Mouse (Mus musculus): ENCODE results near the gene Lrrc56. TPM values are rescaled to one million over a fixed set of nuclear protein-coding genes. Genes with fewer than 3 reads are reported as not detected.

Lrrc56 gene
- polyA plus RNA-seq, 1 experiment from 2014 or later: 10.8 TPM

DNA sequence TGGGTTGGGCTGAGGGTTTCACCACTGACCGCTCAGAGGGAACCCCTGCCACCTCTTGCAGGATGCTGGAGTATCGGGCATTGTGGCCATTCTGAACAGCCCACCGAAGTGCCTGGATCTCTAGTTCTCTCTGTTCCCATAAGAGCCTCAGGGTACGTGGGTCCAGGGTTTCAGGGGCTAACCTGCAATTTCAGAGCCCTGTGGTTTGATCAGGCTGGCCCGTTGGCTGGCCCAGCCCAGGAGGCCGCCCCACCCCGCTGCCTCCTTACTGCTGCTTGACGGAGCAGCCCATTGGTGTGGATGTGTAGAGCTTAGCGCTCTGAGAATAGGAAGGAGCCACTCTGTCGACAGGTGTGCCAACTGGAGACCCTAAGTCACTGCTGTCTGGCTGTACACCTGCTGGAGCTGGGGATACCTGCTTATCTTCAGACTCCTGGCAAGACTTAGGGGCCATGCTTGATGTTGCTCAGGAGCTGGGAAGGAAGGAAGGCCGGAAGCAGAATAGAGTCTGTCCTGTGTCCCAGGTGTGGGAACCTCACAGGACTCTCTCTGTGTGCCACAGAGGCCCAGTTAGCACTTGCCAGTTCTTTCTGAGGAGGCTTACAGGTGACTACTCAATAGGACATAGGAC, 19.8 kb downstream of the Lrrc56 start, which contains the start of gene Lmntd2:
Gene Lmntd2 (minus strand): TSS at position 476 of the 631 bp plus-strand sequence.
- H3K9me3 ChIP-seq (replicated peaks; ENCODE audit: low read length): no peaks in the 10 kb centered on the region
- peak within 1 kb of the TSS; percentile 93 for H3K4me2 ChIP-seq (ENCODE audit: low read length)
- DNase-seq (ENCODE audit: low spot score) (no peak), ATAC-seq (replicated peaks; ENCODE audit: low FRiP score, low read depth) (no peak)
- H3K4me3 ChIP-seq (replicated peaks; ENCODE audit: low read depth, low read length): peak within 1 kb of the TSS; percentile 62; the same call in 1 of the 2 replicates
- WGBS: 93% methylated on average over 11 of the region's 11 CpGs
- H3K9ac ChIP-seq (ENCODE audit: low read depth, low read length): peak within 1 kb of the TSS; percentile 46; the same call in 1 of the 2 replicates
- peaks cover 23% of the 10 kb centered on the region; the same call in 1 of the 2 replicates for H3K4me1 ChIP-seq (replicated peaks; ENCODE audit: insufficient read depth, low read length)
- TF ChIP-seq CTCF (IDR thresholded peaks at IDR 0.05; ENCODE audit: low read depth): no peak
- peak within 1 kb of the TSS; percentile 87 for H3K27ac ChIP-seq
- H3K36me3 ChIP-seq (ENCODE audit: insufficient read depth, low read length): no peaks in the 10 kb centered on the region
- H3K27me3 ChIP-seq (ENCODE audit: insufficient read depth, low read length): no peaks in the 10 kb centered on the region

- Histone ChIP-seq H3K9me3 (replicated peaks; ENCODE audit: low read length) (no peaks in the 10 kb centered on the region), H3K36me3 (ENCODE audit: insufficient read depth, low read length) (no peaks in the 10 kb centered on the region), H3K4me3 (replicated peaks; ENCODE audit: low read depth, low read length) (no peak overlapping the region), H3K27me3 (ENCODE audit: insufficient read depth, low read length) (no peaks in the 10 kb centered on the region), H3K4me1 (replicated peaks; ENCODE audit: insufficient read depth, low read length) (peaks cover 24% of the 10 kb centered on the region; the same call in 1 of the 2 replicates), H3K27ac (peak overlapping the region; percentile 87), H3K9ac (ENCODE audit: low read depth, low read length) (no peak overlapping the region), H3K4me2 (ENCODE audit: low read length) (no peak overlapping the region)
- 84% methylated on average over 3 of the region's 3 CpGs for WGBS
- DNase-seq (ENCODE audit: low spot score) (no peak), ATAC-seq (replicated peaks; ENCODE audit: low FRiP score, low read depth) (no peak)
- no peak for TF ChIP-seq CTCF (IDR thresholded peaks at IDR 0.05; ENCODE audit: low read depth)
Observed at GRCm38 (mm10) chr7:141214310-141214709, 20.4 kb downstream of the Lrrc56 start.

DNA sequence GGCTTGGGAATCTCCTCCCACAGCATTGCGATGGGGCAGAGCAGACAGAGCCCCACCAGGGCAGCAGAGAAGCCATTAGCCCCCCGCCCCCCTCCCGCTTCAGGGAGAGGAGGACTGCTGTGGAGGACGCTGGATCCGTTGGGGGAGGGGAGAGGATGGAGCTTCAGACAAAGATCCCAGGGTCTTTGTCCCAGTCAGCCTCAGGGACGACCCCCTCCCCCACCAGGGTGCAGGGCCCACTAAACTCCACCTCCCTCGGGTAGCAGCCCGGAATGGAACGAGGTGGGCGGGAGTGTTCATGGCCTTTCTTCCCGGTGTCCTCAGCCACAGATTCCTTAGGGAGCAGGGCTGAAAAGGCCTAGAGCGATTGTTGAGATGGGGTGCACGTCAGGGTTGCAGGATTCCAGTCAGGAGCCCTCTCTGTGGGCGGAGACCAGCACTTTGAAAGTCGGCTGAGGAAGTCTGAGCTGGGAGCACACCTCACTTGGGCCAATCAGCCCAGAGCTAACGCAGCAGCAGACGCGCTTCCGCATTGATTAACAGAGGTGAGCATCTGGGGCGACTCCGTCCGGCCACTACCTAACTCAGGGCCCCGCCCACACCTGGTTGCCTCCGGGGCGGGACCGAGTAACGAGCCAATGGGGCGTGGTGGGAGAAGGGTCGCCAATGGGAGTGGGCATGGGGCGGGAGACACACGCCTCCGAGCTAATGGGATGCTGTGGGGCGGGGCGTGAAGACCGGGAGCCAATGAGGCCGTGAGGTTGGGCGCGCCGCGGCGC, 21.3 kb downstream of the Lrrc56 start, which contains the start of gene Rassf7:
Gene Rassf7 (plus strand): TSS at position 760 of the 779 bp plus-strand sequence.
- H3K27ac ChIP-seq: peak within 1 kb of the TSS; percentile 97
- H3K27me3 ChIP-seq (ENCODE audit: insufficient read depth, low read length): no peaks in the 10 kb centered on the region
- DNase-seq (ENCODE audit: low spot score) (peak; percentile 98), ATAC-seq (replicated peaks; ENCODE audit: low FRiP score, low read depth) (peak; percentile 90)
- peak within 1 kb of the TSS; percentile 67 for H3K9ac ChIP-seq (ENCODE audit: low read depth, low read length)
- no peak for TF ChIP-seq CTCF (IDR thresholded peaks at IDR 0.05; ENCODE audit: low read depth)
- H3K4me2 ChIP-seq (ENCODE audit: low read length): peak within 1 kb of the TSS; percentile 93
- no peaks in the 10 kb centered on the region for H3K9me3 ChIP-seq (replicated peaks; ENCODE audit: low read length)
- no peaks in the 10 kb centered on the region for H3K36me3 ChIP-seq (ENCODE audit: insufficient read depth, low read length)
- WGBS: 1% methylated on average over 41 of the region's 41 CpGs
- H3K4me3 ChIP-seq (replicated peaks; ENCODE audit: low read depth, low read length): peak within 1 kb of the TSS; percentile 62
- H3K4me1 ChIP-seq (replicated peaks; ENCODE audit: insufficient read depth, low read length): peaks cover 29% of the 10 kb centered on the region; the same call in 1 of the 2 replicates

DNA sequence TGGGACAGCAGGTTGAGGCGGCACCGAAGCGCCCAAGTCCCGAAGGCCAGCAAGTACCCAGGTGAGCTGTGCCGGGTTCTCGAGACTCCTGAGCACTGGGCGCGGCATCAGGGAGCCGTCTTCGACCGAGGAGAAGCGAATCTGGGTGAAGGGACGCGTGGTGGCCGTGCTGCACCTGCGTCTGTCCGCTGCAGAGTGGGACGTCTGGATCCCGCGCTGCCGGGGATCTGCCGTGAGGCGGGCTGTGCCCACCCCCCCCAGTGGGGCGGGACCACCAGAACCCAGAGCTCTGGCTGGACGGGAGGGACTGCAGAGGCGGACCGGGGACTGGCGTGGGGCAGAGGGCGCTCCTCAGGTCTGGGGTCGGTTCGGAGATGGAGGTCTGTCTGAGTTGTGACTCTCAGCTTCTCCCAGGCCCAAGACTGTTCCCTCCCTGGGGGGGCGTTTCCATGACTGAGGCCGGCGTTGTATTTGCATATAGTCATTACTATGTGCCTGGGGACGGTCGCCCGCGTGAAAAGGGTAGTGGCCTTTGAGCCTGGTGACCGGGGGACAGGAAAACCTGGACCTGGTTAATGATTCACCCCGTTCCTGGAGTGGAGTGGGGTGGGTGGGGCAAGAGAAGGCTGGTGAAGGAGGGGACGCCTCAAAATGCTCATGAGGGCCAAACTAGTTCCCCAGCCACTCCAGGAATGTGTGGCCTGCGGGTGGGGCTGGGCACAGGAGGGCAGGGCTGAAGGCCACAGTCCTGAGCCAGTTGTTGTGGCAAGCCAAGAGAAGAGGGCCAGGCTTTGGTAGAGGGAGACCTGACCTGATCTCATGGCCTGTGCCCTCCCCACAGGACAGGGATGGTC, 22.1 kb downstream of the Lrrc56 start:
- H3K4me2 ChIP-seq (ENCODE audit: low read length): peak overlapping the region; percentile 93
- peak overlapping the region; percentile 67 for H3K9ac ChIP-seq (ENCODE audit: low read depth, low read length)
- H3K4me1 ChIP-seq (replicated peaks; ENCODE audit: insufficient read depth, low read length): peaks cover 38% of the 10 kb centered on the region; the same call in 1 of the 2 replicates
- H3K27ac ChIP-seq: peak overlapping the region; percentile 97
- peak; percentile 76 for DNase-seq (ENCODE audit: low spot score)
- WGBS: 1% methylated on average over 42 of the region's 42 CpGs
- H3K9me3 ChIP-seq (replicated peaks; ENCODE audit: low read length): no peaks in the 10 kb centered on the region
- no peaks in the 10 kb centered on the region for H3K36me3 ChIP-seq (ENCODE audit: insufficient read depth, low read length)
- H3K27me3 ChIP-seq (ENCODE audit: insufficient read depth, low read length): no peaks in the 10 kb centered on the region
- no peak for TF ChIP-seq CTCF (IDR thresholded peaks at IDR 0.05; ENCODE audit: low read depth)
- H3K4me3 ChIP-seq (replicated peaks; ENCODE audit: low read depth, low read length): peak overlapping the region; percentile 62
- peak; percentile 71 for ATAC-seq (replicated peaks; ENCODE audit: low FRiP score, low read depth)

- WGBS: 83% methylated on average over 11 of the region's 11 CpGs
- Histone ChIP-seq H3K9ac (ENCODE audit: low read depth, low read length) (peak overlapping the region; percentile 67; the same call in 1 of the 2 replicates), H3K4me2 (ENCODE audit: low read length) (peak overlapping the region; percentile 93), H3K27ac (peak overlapping the region; percentile 97), H3K27me3 (ENCODE audit: insufficient read depth, low read length) (no peaks in the 10 kb centered on the region), H3K4me1 (replicated peaks; ENCODE audit: insufficient read depth, low read length) (peaks cover 41% of the 10 kb centered on the region; the same call in 1 of the 2 replicates), H3K36me3 (ENCODE audit: insufficient read depth, low read length) (no peaks in the 10 kb centered on the region), H3K9me3 (replicated peaks; ENCODE audit: low read length) (no peaks in the 10 kb centered on the region), H3K4me3 (replicated peaks; ENCODE audit: low read depth, low read length) (peak overlapping the region; percentile 62; the same call in 1 of the 2 replicates)
- no peak for ATAC-seq (replicated peaks; ENCODE audit: low FRiP score, low read depth)
- TF ChIP-seq CTCF (IDR thresholded peaks at IDR 0.05; ENCODE audit: low read depth): no peak
- no peak for DNase-seq (ENCODE audit: low spot score)
Observed at GRCm38 (mm10) chr7:141216894-141217293, 22.9 kb downstream of the Lrrc56 start.

Measured in kidney, postnatal 0 days (tissue).